Mouse (Mus musculus) thymus, postnatal 10 days (tissue): ENCODE data around the gene Pax2.

Experiments used
- DNase-seq, 2 experiments: peaks; one replicate each; pipeline ENCODE4 v3.0.0; 2021; ENCODE audit warnings: low spot score in 2 of 2

The Pax2 gene

GRCm38 (mm10) chr19:44748271-44748670 lies 7.6 kb upstream of the Pax2 start:
- no peak for DNase-seq

- DNase-seq = no peak
These were observed 6.5 kb upstream of the Pax2 start for GRCm38 (mm10) chr19:44749061-44749990.

GRCm38 (mm10) chr19:44750051-44751041 lies 5.5 kb upstream of the Pax2 start:
- DNase-seq = no peak

GRCm38 (mm10) chr19:44751042-44751441 lies 4.8 kb upstream of the Pax2 start:
- no peak for DNase-seq

- DNase-seq = no peak
These were observed 4.3 kb upstream of the Pax2 start for GRCm38 (mm10) chr19:44751551-44751950.

GRCm38 (mm10) chr19:44752056-44752940 lies 3.5 kb upstream of the Pax2 start:
- DNase-seq = no peak

- DNase-seq = no peak
These were observed 2.5 kb upstream of the Pax2 start for GRCm38 (mm10) chr19:44753361-44753760.

GRCm38 (mm10) chr19:44754461-44755377 lies 1.1 kb upstream of the Pax2 start:
- no peak for DNase-seq

GRCm38 (mm10) chr19:44755378-44755692 lies 510 bp upstream of the Pax2 start:
- DNase-seq = no peak

- no peak for DNase-seq
These were observed 781 bp downstream of the Pax2 start for GRCm38 (mm10) chr19:44756421-44757230.

- DNase-seq = no peak
These were observed 1.5 kb downstream of the Pax2 start for GRCm38 (mm10) chr19:44757231-44757871.

GRCm38 (mm10) chr19:44758846-44759245 lies 3.0 kb downstream of the Pax2 start:
- no peak for DNase-seq

- no peak for DNase-seq
These were observed 3.8 kb downstream of the Pax2 start for GRCm38 (mm10) chr19:44759531-44760118.

- DNase-seq = no peak
These were observed 4.7 kb downstream of the Pax2 start for GRCm38 (mm10) chr19:44760259-44761131.

GRCm38 (mm10) chr19:44762121-44762621 lies 6.3 kb downstream of the Pax2 start:
- DNase-seq = no peak

- no peak for DNase-seq
These were observed 14.6 kb downstream of the Pax2 start for GRCm38 (mm10) chr19:44770268-44771050.

- DNase-seq = no peak
These were observed 15.7 kb downstream of the Pax2 start for GRCm38 (mm10) chr19:44771499-44771898.
